Mouse (Mus musculus) testis, adult 2 months (tissue): Measurements from ENCODE around the gene Slc26a3. TPM values are rescaled to one million over a fixed set of nuclear protein-coding genes. Genes with fewer than 3 reads are reported as not detected.

ENCODE experiments used
- H3K27ac ChIP-seq: fragments of 200-500 bp; 2 replicates; pipeline ENCODE4 v1.5.1; 2012; ENCODE audit warnings: low read depth, low read length; ENCODE audit not compliant: control insufficient read depth, insufficient read depth
- H3K27me3 ChIP-seq: fragments of 200-500 bp; 2 replicates; pipeline ENCODE4 v1.6.1; 2012; ENCODE audit warnings: mild to moderate bottlenecking, low read length, moderate library complexity; ENCODE audit not compliant: control insufficient read depth, insufficient read depth
- H3K36me3 ChIP-seq: fragments of 200-500 bp; 2 replicates; pipeline ENCODE4 v1.6.1; 2012; ENCODE audit warnings: mild to moderate bottlenecking, low read length; ENCODE audit not compliant: control insufficient read depth, insufficient read depth
- H3K4me1 ChIP-seq: fragments of 200-500 bp; 2 replicates; pipeline ENCODE4 v1.6.1; 2012; ENCODE audit warnings: low read length; ENCODE audit not compliant: control insufficient read depth, insufficient read depth
- H3K4me3 ChIP-seq: fragments of 200-500 bp; 2 replicates; pipeline ENCODE4 v1.5.1; 2012; ENCODE audit warnings: low read depth, mild to moderate bottlenecking, low read length, moderate library complexity, mixed read lengths; ENCODE audit not compliant: control insufficient read depth
- CTCF ChIP-seq: fragments of 200-500 bp; IDR thresholded peaks from 2 replicates; pipeline ENCODE4 v1.5.1; 2012; ENCODE audit warnings: low read depth, mild to moderate bottlenecking, inconsistent platforms, low read length, moderate library complexity; ENCODE audit not compliant: control insufficient read depth, insufficient read depth, insufficient replicate concordance
- POLR2A ChIP-seq: fragments of 200-500 bp; IDR thresholded peaks from 2 replicates; pipeline ENCODE4 v1.6.1; 2012; ENCODE audit warnings: low read depth, mild to moderate bottlenecking, inconsistent platforms, low read length, moderate library complexity; ENCODE audit not compliant: control insufficient read depth
- polyA plus RNA-seq: library from polyadenylated mRNA; depleted of rRNA; stranded (reverse); fragments of >200 nt; gene quantifications from 2 replicates; pipeline ENCODE4 v1.2.3, GENCODE M21; 2012

The Slc26a3 gene
- polyA plus RNA-seq, 1 experiment, result 0.07 TPM

DNA sequence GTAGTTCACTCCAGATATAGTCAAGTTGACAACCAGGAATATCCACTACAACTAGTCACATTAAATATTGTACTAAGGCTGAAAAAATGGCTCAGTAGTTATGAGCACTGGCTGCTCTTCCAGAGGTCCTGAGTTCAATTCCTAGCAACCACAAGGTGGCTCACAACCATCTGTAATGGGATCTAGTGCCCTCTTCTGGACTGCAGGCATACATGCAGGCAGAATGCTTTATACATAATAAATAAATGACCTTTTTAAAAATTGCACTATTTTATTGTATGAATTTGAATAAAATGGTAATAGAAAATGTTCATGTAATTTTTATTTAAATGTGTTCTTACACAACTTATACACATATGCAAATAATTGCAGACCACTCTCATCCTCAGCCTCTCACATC is 112.5 kb downstream of the Slc26a3 start:
- no peak overlapping the region for H3K4me3 ChIP-seq
- H3K27me3 ChIP-seq, result no peaks in the 10 kb centered on the region
- peaks cover 2% of the 10 kb centered on the region; the same call in 1 of the 2 replicates for H3K4me1 ChIP-seq
- H3K36me3 ChIP-seq, result no peaks in the 10 kb centered on the region
- no peak for TF ChIP-seq POLR2A
- no peak for TF ChIP-seq CTCF
- no peak overlapping the region for H3K27ac ChIP-seq

GRCm38 (mm10) chr12:31507718-31508364 is 117.2 kb downstream of the Slc26a3 start:
- H3K27ac ChIP-seq, result no peak overlapping the region
- no peaks in the 10 kb centered on the region for H3K36me3 ChIP-seq
- no peak overlapping the region for H3K4me3 ChIP-seq
- H3K27me3 ChIP-seq, result no peaks in the 10 kb centered on the region
- TF ChIP-seq CTCF (no peak), POLR2A (no peak)
- no peaks in the 10 kb centered on the region for H3K4me1 ChIP-seq

GRCm38 (mm10) chr12:31508496-31508895 is 117.8 kb downstream of the Slc26a3 start:
- no peak overlapping the region for H3K4me3 ChIP-seq
- no peaks in the 10 kb centered on the region for H3K4me1 ChIP-seq
- no peak overlapping the region for H3K27ac ChIP-seq
- TF ChIP-seq POLR2A (no peak), CTCF (no peak)
- no peaks in the 10 kb centered on the region for H3K27me3 ChIP-seq
- H3K36me3 ChIP-seq, result no peaks in the 10 kb centered on the region

DNA sequence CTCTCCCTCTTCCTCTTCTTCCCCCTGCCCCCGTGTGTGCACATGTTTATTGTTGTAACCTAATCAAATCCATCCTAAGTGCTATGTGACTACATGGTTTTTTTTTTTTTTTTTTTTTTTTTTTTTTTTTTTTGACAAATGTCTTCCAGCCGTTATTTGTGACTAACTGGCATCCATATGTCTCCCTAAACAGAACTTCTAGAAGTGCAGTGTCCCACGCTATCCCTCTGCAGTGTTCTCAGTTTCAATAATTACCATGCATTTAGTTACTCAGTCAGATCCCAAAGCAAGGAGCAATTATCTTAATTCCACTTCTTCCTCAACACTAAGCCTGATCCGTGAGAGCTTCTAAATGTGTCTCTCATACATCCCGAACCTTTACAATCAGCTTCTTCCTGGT is 120.5 kb downstream of the Slc26a3 start:
- TF ChIP-seq POLR2A (no peak), CTCF (no peak)
- no peak overlapping the region for H3K4me3 ChIP-seq
- no peaks in the 10 kb centered on the region for H3K27me3 ChIP-seq
- no peak overlapping the region for H3K27ac ChIP-seq
- H3K4me1 ChIP-seq, result no peaks in the 10 kb centered on the region
- no peaks in the 10 kb centered on the region for H3K36me3 ChIP-seq

DNA sequence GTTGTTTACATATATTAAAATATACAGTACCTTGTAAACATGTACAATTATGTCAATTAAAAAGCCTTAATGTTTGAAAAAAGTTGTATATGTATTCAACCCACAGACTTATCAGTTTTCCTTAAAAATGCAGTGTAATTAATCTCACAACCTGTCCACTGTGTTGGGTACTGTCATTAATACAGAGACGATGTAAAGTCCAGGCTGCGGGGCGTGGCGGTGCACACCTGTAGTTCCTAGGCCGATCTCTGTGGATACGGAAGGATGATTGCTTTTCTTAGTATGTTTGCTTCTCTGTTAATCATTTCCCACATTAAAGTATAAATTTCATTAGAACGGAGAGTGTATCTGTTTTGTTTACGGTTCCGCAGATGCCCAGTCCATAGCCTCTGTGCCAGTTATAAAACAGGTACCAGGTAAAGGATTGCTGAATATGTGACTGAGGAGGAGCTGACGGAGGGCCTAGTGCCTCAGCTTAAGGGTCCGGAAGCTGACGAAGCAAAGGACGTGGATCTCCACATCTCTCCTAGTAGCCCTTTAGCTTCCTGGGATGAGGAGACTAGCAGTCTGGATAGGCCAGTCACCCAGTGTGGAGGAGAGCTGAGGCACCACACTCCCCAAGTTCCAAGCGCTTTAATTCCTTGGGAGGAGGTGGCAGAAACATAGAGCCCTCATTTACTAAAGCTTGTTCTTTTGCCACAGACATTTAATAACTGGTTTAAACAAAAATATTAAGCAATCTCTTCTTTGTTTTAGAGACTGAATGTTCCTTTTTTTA is 122.2 kb downstream of the Slc26a3 start:
- Histone ChIP-seq H3K36me3 (no peaks in the 10 kb centered on the region), H3K4me1 (no peaks in the 10 kb centered on the region), H3K27me3 (no peaks in the 10 kb centered on the region), H3K27ac (no peak overlapping the region), H3K4me3 (no peak overlapping the region)
- no peak for TF ChIP-seq CTCF
- no peak for TF ChIP-seq POLR2A

DNA sequence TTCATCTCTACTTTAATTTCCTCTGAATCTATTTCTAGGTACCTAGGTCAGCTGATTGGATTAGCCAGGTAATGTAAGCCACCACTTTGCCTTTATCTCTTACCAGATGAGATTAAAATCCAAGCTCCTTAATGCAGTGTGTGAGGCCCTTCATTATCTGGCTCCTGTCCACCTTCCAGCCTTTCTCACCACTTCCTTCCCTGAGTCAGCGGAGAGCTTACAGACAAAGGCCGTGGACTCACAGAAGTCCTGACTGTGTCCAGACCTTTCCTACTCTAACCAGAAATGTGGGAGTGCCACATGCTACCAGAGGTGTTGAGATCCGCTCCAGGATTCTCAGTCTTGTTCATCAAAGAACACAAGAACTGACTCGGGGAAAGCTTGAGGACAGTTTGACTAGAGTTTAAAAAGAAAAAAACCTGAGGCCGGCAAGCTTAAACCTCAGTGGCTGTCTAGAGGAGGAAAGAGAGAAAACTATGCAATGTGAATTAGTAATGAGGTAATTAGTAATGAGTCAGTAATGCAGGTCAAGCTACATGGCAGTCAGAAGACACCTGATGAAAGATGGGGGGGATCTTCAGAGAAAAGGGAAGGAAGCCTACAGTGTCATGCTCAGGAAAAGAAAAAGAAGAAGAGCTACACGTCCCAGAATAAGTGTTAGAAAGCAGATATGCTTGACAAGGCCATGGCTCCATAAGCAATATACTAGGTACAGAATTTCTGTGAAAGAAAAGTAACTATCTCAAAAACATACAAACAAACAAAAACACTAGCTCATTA is 123.2 kb downstream of the Slc26a3 start:
- H3K4me1 ChIP-seq, result no peaks in the 10 kb centered on the region
- H3K36me3 ChIP-seq, result no peaks in the 10 kb centered on the region
- H3K27me3 ChIP-seq, result no peaks in the 10 kb centered on the region
- no peak for TF ChIP-seq CTCF
- no peak for TF ChIP-seq POLR2A
- H3K27ac ChIP-seq, result no peak overlapping the region
- no peak overlapping the region for H3K4me3 ChIP-seq

DNA sequence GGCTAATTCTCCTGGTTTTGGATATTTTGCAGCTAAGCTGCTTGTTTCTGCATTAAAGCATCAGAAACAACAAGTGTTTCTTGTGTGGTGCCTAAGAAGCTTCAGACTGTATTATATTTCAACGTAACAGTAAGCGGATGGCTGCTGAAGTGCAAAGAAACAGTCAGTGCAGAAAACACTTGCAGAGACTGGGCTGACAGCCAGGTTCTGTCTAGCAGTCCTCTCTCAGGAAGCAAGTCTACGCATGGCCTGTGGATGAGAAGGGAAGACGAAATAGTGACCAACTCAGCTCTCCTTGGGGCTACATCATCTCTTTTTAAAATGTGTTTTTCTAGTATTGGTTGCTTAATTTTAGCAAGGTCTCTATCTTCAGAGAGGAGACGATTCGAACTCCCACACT is 129.4 kb downstream of the Slc26a3 start:
- Histone ChIP-seq H3K27ac (no peak overlapping the region), H3K27me3 (no peaks in the 10 kb centered on the region), H3K4me3 (no peak overlapping the region), H3K36me3 (no peaks in the 10 kb centered on the region), H3K4me1 (no peaks in the 10 kb centered on the region)
- TF ChIP-seq CTCF (no peak), POLR2A (no peak)
